Mouse (Mus musculus): ENCODE measurements around the gene Ephb6. TPM values are rescaled to one million over a fixed set of nuclear protein-coding genes. Genes with fewer than 3 reads are reported as not detected.
"Not testable (repeated sequence)": the region's sequence is repeated elsewhere in the genome, so short reads cannot be mapped to it uniquely, and the experiment has no call there.

Gene Ephb6
- 100 to 1,000 TPM; 120 to 138 (median 128) TPM for total RNA-seq (2022)

DNA sequence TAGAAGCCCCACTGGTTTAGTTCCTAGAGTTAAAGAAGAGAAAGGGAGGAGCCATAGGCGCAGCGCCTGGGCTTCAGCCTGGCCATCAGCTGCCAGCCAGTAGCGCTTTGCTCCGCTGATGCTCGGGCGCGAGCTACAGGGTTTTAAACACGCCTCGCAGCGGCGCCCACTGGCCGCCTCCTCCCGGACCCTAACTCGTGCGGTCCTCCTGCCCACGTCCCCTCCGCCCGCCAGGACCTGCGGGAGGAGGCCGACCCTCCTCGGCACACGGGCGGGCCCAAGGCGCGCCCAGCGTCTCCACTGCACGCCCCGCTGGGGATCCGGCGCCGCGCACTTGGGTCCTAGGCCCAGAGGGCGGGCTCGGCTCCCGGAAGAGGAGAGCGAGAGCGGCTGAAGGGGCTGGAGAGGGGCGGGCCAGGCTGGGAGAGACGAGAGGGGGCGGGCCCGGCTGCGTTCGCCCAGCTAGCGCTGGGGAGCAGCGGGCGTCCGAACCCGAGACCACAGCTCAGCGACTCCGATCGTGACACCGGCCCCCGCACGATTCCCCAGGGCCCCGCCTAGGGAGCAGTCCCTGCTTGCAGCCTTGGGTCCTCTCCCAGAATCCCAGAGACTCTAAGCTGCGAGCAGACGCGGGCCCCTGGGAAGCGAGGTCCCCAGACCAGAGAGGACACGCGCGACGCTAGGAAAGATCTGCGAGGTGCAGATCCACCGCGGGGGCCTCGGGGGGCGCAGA, at the start of gene Ephb6:
Ephb6 (plus strand) TSS at position 422 of the 733 bp plus-strand sequence.
- no peak for DNase-seq (ENCODE audit: low spot score in 2 of 2)

DNA sequence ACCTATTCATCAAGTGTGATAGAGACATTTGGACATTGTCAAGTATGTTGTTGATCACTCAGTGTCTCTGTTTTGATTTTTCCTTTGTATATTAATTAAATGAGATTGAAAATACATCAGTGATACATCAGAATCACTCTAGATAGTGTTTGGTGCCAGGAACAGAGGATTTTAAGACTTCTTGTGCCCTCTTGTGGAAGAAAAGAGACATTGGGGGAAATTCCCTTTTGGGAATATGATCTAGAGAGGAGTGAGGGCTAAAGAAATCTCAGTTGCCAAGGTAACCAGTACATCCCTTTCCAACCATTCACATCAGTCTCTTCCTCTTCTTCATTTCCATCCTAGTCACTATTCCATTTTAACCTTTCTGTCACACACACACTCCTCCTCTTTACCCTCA, 48.9 kb upstream of the Ephb6 start:
- DNase-seq (ENCODE audit: low spot score in 2 of 2) = no peak

DNA sequence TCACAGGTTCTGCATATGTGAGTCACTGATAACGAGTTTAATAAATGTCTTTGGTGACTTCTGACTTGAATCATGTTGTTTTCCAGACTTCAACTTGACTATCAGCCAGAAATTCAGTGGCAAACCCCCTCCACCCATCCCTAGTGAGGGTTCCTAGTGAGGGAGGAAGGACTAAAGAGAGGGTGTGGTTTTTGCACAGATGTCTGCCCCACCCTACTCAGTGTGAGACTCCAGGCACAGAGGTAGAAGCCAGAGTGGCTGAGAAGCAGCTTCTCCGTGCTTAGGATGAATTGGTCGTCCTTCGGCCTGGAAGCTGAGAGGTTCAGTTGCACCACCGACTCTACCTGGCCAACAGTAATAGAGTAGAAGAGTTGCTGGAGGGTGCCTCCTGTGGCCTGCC, 47.8 kb upstream of the Ephb6 start:
- no peak for DNase-seq (ENCODE audit: low spot score in 2 of 2)

DNA sequence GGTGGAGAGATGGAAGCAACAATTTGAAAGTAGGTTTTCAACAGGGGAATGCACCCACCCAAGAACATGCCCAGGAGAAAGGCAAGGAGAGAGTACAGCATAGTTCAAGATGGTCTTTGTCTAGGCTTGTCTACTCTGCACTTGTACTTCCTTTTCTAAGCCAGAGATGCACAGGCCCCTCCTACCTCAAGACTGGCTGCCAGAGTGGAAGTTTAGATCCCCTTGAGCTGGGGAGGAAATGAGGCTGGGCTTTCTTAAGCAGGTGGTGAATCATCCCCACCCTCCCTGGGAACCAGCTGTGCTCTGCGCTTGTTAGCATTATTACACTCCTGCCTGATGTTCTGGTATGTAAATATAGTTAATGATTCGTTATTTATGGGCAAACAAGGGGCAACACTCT, 47.0 kb upstream of the Ephb6 start:
- DNase-seq (ENCODE audit: low spot score in 2 of 2) = no peak

DNA sequence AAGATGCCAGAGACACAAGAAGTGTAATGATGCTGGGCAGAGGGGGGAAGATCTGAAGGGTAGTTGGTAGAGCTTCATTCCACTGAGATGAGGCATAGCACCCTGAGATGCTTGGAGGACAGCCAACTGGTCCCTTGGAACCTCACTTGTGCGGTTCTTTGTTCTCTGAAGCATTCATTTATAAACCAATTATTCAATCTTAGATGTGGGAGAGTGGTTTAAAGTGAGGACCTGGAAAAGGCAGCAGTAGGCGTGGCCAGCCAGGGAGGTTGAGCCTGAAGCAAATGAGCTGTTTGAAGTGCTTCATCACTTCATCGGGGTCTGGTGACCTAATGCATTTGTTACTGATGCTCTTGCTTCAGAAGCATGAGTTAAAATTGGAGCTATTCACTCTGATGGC, 46.0 kb upstream of the Ephb6 start:
- no peak for DNase-seq (ENCODE audit: low spot score in 2 of 2)

DNA sequence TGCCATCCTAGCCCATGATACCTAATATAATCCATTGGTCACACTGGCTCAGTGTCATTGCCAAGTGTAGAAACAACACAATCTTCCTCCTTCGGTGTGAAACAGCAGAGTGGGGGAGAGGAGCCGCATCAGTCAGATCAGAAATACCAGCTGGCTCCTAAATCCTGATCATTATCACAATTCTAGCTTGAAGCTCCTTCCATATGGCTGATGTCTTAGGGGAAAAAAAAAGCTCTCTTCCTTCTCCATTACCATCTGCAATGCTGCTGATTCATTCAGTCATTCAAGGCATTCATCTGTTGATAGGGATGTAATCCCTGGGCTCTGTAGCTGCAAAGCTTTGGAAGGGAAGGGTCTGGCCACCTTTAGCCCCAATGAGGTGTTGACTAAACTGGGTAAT, 45.0 kb upstream of the Ephb6 start:
- peak in 1 of 2 experiments; percentile 50 for DNase-seq (ENCODE audit: low spot score in 2 of 2)

DNA sequence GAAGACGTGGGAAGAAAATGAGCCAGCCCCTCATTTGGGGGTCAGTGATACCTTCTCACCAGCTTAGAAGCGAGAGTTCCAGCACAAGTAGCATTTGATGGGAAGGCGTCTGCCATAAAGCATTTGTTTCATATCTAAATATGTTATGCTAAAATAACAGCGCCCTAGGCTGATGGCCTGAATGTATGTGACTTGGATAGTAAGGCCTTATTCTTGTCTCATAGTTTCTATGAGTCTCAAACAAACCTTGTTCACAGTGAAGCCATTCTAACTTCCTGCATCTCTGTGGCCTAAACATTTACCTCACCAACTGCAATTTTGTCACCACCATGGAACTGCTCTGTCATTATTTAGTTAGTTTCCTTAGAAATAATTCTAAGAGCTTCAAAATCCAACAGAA, 42.7 kb upstream of the Ephb6 start:
- DNase-seq (ENCODE audit: low spot score in 2 of 2) = no peak

DNA sequence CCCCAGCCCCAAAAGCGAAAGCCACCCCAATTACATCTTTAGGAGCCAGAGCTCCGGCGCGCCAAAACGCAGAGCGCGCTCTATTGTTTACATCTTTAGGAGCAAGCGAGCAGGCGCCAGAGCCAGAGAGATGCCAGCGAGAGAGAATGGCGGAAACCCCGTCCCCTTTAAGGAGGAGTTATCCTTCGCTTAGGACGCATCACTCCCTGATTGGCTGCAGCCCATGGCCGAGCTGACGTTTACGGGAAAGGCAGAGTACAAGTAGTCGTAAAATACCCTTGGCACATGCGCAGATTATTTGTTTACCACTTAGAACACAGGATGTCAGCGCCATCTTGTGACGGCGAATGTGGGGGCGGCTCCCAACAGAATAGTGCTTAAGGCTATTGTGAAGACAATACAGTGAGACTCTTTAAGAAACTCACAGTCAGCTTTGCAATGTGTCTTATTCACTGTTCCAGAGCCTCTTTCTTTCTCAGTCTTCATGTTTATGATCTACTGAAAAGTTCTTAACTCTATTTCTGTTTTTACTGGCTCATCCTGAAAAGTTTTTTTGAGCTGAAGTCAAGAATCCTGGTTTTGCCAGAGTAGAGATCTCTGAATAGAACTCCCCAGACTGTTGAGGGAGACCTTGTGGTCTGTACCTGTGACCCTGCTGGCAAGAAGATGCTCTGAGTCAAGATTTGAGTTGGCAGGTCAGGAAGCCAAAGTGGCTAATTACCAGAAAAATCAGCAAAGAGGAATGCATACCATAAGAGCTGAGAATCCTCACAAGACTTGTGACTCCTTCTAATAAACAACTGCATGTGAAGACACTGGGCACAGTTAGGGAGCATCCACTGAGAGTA, 42.0 kb upstream of the Ephb6 start:
- not testable (repeated sequence) for DNase-seq (ENCODE audit: low spot score in 2 of 2)

DNA sequence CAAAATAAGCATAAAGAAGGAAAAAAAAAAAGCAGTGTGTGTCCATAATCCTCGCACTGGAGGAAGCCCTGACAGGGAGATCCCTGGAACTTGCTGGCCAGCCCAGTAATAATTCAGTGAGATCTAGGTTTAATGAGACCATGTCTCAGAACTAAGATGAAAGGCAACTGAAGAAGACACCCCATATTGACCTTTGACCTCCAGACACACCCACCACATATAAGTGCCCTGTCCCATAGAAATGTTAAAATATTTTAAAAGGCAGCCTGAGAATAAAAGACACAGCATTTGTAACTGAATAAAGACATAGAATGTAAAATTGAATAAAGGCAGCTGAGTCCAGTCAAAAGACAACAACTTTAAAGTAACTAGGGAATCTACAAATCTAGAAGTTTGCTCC, 40.0 kb upstream of the Ephb6 start:
- DNase-seq (ENCODE audit: low spot score in 2 of 2) = no peak

DNA sequence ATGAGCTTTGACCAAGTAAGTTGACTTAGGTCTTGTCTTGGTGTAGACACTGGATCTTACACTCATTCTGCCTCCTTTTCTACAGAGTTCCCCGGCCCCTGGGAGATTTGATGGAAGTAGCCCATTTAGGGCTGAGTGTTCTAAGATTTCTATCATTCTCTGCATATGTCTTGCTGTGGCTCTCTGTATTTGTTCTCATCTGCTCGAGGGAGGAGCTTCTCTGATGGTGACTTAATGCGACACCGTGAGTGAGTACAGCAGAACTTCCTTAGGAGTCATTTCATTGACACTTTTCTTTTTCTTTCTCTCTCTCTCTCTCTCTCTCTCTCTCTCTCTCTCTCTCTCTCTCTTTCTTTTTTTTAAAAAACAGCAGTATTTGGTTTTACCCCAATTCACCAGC, 38.3 kb upstream of the Ephb6 start:
- no peak for DNase-seq (ENCODE audit: low spot score in 2 of 2)

DNA sequence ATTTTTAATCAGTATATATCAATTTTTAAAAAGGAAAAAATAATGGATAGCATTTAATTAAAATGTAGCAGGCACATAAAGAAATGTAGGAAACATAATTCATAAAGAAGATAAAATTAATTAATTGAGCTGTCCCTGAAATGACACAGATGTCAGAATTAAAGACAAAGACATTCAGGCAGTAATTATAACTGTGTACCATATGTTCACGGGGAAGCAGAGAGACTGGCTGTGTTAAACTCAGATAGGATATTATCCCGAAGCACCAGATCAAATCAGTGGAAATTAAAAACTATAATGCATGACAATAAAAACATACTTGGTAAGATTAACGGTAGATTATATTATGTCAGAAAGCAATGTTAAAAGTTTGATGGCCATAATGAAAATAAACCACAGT, 36.2 kb upstream of the Ephb6 start:
- no peak for DNase-seq (ENCODE audit: low spot score in 2 of 2)

DNA sequence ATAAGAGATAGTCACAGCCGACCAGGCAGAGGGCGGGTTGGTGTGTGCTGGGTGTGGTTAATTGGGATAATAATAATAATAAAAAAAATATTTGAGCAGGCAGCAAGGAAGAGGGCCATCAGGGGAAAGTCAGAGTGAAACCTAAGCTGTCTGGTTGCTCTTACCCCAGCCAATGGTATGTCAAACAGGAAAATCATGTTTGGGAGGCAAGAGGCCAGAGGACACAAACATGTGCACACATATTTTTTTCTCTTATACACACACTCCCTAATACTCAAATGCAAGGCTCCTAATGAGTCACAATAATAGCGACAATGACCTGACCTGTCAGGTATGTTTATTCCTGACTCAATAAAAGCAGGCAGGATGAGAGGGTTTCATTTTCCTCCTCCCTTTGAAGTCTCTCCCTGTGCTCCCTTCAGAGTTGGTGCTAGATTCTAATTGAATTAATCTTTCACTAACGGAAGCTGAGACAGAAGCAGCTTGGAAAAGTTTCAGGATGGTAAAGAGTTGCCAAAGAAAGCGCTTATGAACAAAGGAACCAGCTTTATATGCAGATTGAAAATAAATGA, 28.7 kb upstream of the Ephb6 start:
- DNase-seq (ENCODE audit: low spot score in 2 of 2) = no peak

DNA sequence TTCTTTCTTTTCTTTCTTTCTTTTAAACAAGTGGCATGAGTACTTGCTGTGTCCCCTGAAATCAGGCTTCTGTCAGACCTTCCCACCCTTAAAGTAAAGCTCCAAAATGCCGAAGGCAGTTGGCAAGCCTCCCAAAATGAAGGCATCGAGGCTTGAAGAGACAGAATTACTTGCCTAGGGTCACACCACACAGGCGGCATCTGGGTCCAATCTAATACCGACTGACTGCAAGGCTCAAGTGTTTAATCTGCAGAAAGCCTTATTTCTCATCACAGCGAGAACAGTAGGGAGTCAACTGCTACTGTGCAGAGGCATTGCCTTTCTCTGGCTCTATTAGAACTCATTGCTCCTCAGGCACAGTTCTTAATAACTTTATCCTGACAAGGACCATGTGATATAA, 28.0 kb upstream of the Ephb6 start:
- DNase-seq (ENCODE audit: low spot score in 2 of 2) = no peak

DNA sequence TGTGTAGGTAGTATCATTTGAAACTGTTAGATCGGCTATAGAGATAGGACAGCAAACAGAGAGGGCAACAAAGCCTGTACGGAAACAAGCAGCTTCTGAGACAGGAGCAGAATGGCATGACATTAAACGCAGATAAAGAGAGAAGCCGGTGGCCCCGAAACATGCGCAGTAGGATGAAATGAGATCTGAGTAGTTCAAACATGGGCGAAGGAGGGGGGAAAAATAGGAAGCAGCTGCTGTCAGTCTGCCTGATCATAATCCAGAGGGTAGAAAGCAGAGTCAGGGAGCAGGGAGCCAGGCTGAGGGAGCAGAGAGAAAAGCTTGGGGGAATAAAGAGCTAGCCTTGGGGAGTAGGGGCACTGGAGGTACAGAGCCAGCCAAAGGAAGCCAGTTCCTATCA, 24.0 kb upstream of the Ephb6 start:
- no peak for DNase-seq (ENCODE audit: low spot score in 2 of 2)

DNA sequence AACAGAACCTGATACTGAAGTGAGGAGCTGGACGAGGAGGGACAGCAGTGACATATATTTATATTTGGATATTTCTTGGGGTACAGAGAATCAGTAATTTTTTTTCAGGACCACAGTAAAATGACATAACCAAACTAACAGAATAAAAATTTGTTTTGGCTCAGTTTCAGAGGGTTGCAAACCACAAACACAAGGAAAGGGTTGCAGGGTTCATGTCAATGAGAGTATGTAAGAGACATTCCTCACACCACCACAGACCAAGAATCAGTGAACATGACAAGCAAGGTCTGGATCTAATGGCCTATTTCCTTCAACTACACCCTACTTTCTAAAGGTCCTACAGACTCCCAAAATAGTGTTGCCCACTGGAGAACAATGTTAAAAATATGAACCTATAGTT, 23.1 kb upstream of the Ephb6 start:
- DNase-seq (ENCODE audit: low spot score in 2 of 2) = no peak

DNA sequence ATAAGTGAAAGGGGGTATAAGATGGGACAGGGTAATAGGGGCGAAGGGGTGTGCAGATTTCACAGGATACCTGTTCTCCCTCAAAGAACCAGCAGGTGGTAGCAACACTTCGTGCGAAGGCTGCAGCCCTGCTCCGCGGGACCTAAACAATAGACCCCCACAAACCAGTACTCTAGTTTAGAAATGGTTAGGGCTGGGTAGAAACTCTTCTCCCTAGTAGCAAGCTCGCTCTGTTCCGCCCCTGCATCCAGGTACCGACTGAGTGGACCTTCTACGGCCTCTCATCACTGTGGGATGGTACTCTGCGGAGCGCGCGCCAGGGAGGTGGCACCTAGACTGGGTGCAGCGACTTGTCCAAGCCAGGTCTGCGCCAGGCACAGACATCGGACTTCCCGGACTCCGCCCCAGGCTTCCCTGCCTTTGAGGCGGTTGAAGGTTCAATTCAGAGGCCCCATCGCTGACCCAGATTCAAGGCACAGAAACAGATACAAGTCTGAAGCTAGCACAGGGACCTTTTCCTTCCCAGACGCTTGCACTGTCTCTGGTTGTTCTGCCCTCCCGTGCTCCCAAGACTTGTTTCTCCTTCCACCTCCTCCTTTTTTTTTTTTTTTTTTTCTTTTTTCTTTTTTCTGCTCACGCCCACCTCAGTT, 756 bp upstream of the Ephb6 start:
- DNase-seq (ENCODE audit: low spot score in 2 of 2) = no peak

DNA sequence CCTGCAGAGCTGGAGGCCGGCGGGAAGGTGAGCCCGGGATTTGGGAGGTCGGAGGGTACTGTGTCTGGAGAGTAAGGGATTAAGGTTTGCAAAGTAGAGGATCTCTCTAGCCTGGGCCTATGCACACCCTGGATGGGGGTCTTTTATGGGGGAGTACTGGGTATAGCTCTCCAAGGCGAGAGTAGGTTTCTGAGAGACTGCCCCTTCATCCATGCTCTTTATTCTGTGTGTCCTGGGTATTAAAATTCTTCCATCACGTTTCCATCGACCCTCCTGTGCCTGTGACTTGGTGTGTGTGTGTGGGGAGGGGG, 467 bp downstream of the Ephb6 start:
- DNase-seq (ENCODE audit: low spot score in 2 of 2) = no peak

DNA sequence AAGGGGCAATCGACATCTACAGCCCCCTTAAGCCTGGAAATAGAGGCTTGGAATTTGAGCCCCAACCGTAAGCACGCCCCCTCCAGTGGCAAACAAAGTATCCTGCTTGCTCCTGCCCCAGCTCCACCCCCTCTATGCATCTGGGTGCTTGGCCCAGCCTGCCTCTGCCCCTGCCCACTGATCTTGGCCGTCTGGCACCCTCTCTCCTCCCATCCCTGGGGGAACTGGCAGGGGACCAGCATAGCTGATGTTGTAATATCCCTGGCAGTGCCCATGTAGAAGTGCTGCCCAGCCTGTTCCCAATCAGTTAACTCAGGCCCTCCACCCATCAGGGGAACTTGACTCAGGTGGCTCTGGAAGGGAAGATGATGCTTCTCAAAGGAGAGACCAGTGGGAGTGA, 932 bp downstream of the Ephb6 start:
- peak in 1 of 2 experiments; percentile 77 for DNase-seq (ENCODE audit: low spot score in 2 of 2)

DNA sequence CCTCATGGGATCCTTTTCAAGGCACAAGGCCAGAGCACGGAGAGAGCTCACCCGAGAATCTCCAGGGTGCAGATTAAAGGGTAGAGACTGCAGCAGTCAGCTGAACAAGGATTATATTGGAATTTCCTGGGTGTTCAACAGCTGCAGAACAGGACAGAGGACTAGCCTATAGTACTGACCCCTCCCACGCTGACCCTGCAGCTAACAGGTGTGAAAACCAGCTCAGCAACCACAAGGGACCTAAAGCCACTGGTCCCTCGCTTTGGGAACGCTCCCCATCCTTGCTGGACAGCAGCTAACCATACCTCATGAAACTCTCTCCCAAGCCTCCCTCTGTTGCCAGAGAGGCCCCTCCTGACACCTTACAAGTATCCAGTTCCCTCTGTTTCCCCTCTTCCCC, 2.4 kb downstream of the Ephb6 start:
- no peak for DNase-seq (ENCODE audit: low spot score in 2 of 2)

DNA sequence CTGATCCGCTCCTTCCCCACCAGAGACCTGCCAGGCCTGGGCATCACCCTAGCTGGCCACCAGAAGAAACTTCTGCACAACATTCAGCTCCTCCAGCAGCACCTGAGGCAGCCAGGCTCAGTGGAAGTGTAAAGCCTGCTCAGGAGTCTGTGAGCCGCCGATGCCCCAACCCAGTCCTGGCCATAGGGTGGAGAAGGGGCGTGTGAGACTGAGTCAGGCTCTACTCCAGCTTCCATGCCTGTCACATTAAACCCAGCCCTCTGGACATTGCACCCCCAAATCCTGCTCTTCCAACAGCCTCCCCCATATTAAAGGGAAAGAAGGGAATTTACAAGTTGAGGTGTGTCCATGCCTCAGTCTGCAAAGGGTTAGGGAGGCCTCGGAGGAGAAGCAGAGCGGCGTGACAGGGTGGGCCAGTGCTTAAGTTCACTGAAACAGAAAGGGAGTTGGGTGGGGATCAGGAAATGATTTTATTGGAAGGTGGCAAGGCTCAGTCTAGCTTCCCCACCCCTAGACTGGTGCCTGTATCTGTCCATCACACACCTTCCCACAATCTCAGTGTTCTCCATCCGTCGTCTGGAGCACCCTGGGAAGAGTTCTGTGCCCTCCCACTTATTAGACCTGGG, 15.0 kb downstream of the Ephb6 start:
- DNase-seq (ENCODE audit: low spot score in 2 of 2) = no peak

DNA sequence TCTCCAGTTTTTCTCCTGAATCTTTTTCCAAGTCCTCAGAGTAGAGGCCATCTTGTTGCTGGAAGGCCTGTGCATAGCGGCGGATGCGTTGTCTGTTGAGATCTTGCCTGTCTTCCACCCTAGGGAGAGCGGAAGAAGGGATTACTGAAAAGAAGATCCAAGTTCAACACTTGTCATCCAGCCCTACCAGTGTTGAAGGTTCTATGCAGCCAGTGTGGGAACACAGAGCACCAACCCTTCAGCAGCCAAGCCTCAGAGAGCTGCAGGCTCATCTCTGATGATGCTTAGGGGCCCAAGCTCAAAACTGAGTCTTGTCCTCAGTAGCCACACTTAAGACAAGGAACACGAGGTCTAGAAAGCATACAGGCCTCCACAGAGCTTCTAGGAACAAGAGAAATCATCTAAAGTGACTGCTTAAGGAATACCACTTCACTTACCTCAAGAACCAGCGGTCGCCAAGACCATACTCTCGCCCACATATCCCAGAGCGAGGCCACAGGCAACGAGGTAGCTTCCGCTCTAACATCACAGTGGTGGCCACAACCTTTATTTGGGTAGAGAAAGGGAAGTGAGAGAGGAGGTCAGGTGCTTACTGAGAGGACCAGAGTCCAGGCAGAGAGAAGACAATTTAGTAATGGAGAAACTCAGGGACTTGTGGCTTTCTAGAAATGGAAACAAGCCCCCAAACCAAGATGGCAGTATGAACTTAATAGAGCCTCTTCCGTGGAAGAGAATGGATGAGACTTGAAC, 16.1 kb downstream of the Ephb6 start:
- no peak for DNase-seq (ENCODE audit: low spot score in 2 of 2)

Data from left cerebral cortex, adult 8-10 months (tissue).